Mouse (Mus musculus) effector memory CD4-positive, alpha-beta T cell, adult 5 months (primary cell): ENCODE results near the gene Prr23a1. TPM values are rescaled to one million over a fixed set of nuclear protein-coding genes. Genes with fewer than 3 reads are reported as not detected.

Experiments used
- polyA plus RNA-seq: library from polyadenylated mRNA; unstranded; fragments of 100-300 nt; shearing (Covaris generic); gene quantifications from one replicate; pipeline ENCODE4 v1.2.1, GENCODE M21; 2017

Prr23a1 gene
- polyA plus RNA-seq: not detected

GRCm38 (mm10) chr9:98842117-98842516 is at the start of gene Prr23a1:
Prr23a1 (plus strand) TSS chr9:98842503.

GRCm38 (mm10) chr9:98856210-98856609 is 13.9 kb downstream of the Prr23a1 start, which contains the start of gene Prr23a2:
Prr23a2 (plus strand) TSS chr9:98856494.

GRCm38 (mm10) chr9:98864571-98864970 is 22.3 kb downstream of the Prr23a1 start, which contains the start of gene Prr23a3:
Prr23a3 (plus strand) TSS chr9:98864767.

Other genes starting within 250 kb of the Prr23a1 start
- gene Mrps22, start 240.8 kb upstream of the Prr23a1 start, polyA plus RNA-seq: 14.2 TPM
- not detected for gene Prr23a2, start 14.0 kb downstream of the Prr23a1 start, polyA plus RNA-seq
- gene Prr23a3, start 22.3 kb downstream of the Prr23a1 start, polyA plus RNA-seq: not detected
- gene 7420426K07Rik, start 60.6 kb downstream of the Prr23a1 start, polyA plus RNA-seq: not detected
- not detected for gene Foxl2, start 112.8 kb downstream of the Prr23a1 start, polyA plus RNA-seq
- gene Faim, start 143.9 kb downstream of the Prr23a1 start, polyA plus RNA-seq: 40.7 TPM
- not detected for gene Gm1123, start 193.2 kb downstream of the Prr23a1 start, polyA plus RNA-seq